Mouse (Mus musculus): ENCODE results near the gene Ppp4r3a. TPM values are rescaled to one million over a fixed set of nuclear protein-coding genes. Genes with fewer than 3 reads are reported as not detected.

The Ppp4r3a gene
- total and polyA plus RNA-seq, 3 experiments: 43.2 to 68.6 (median 68.5) TPM

DNA sequence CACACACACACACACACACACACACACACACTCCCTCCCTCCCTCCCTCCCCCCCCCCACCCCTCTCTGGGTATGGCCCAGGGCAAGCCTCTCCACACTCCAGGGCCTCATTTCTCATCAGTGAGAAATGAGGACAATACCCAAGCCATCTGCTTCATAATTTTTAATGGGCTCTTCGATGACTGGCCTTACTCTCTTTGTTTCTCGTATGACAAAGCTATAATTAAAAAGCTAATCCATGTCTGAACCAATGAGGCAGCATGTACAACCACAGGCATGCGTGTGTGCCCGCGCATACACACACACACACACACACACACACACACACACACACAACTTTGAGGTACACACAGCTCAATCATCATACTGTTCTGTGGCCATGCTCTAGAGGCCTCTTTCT lies 78.5 kb downstream of the Ppp4r3a start:
- dilution Hi-C loops (cut with MboI; ENCODE audit: extremely low pct_ligation_motif_present, extremely low pct_unique_long_range_greater_than_20kb, low sequenced_read_pairs): no loop called here
- peaks cover 75 to 99% of the 10 kb centered on the region in 2 experiments for H3K4me1 ChIP-seq (ENCODE audit: control insufficient read depth in 1 of 2, insufficient read depth in 2 of 2)
- no peak overlapping the region for H3K9ac ChIP-seq (ENCODE audit: insufficient read depth, low read depth)

DNA sequence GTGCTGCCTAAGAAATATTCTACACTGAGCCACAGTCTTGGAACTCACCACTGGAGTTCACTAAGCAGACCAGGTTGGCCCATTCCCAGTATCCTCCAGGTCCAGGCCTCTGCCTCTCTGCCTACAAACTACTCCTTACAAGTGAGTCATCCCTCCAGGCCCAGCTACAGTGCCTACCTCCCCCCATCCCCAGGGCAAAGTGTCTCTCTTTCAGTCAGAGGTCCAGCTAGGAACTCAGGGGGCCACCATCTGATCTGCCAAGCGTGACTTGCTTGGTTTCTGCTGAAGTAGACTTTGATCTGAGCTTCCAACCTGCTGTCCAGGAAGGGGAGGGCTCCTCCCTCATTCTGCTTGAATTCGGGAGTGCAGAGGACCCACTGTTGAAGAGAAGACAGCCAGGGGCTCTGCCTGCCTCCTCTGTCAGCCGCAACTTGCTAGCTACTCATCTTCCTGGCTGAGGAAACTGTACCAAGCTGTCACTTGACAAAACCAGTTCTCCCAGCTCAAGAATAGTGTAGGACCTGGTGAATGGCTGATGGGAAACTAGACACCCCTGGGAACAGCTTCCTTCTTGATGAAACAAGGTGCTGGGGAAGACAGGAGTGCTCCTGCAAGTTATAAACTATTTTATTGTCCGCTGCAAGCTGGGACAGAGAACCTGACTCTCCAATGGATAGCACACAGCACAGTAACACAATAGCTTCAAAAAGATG lies 80.5 kb downstream of the Ppp4r3a start:
- H3K4me3 ChIP-seq (replicated peaks in 1 of 3; ENCODE audit: low read depth in 2 of 3, low read length in 2 of 3, poor library complexity in 1 of 3): no peak overlapping the region
- H3K9me3 ChIP-seq (replicated peaks; ENCODE audit: low read length): no peaks in the 10 kb centered on the region
- peak overlapping the region; percentile 24 for H3K4me2 ChIP-seq (ENCODE audit: insufficient read depth, low read depth, poor library complexity, severe bottlenecking)
- in situ Hi-C loops (cut with MboI; ENCODE audit: low pct_ligation_motif_present, low pct_unique_long_range_greater_than_20kb, low sequenced_read_pairs) (no loop called here), dilution Hi-C loops (cut with MboI; ENCODE audit: extremely low pct_ligation_motif_present, extremely low pct_unique_long_range_greater_than_20kb, low sequenced_read_pairs) (no loop called here)
- no peak overlapping the region; the same call in 1 of the 2 replicates for H3K9ac ChIP-seq (ENCODE audit: insufficient read depth, low read depth)
- peaks cover 0 to 32% of the 10 kb centered on the region in 2 experiments for H3K36me3 ChIP-seq (replicated peaks in 1 of 2; ENCODE audit: control insufficient read depth in 1 of 2, insufficient read depth in 1 of 2, low read length in 1 of 2)
- peaks cover 62 to 99% of the 10 kb centered on the region in 2 experiments for H3K4me1 ChIP-seq (ENCODE audit: control insufficient read depth in 1 of 2, insufficient read depth in 2 of 2)
- H3K79me2 ChIP-seq (replicated peaks; ENCODE audit: control insufficient read depth, extremely low read depth, insufficient read depth, poor library complexity, severe bottlenecking): peaks cover 51% of the 10 kb centered on the region
- TF ChIP-seq IRF4 (IDR thresholded peaks at IDR 0.05; ENCODE audit: low read depth, low read length): peak; percentile 39; the same call in 1 of the 2 replicates
- TF ChIP-seq USF2 (conservative IDR thresholded peaks at IDR 0.05; ENCODE audit: low read depth, low read length): no peak
- TF ChIP-seq EP300 (IDR thresholded peaks at IDR 0.05; ENCODE audit: low read length): 0 out of 2 replicates have a peak, but pooled peaks have one; percentile 27
- no peak for TF ChIP-seq POLR2AphosphoS2 (IDR thresholded peaks at IDR 0.05; ENCODE audit: low read depth, low read length)
- TF ChIP-seq BHLHE40 (IDR thresholded peaks at IDR 0.05; ENCODE audit: low read depth, low read length): peak; percentile 35; the same call in 1 of the 2 replicates
- peak; percentile 46; the same call in 1 of the 2 replicates for TF ChIP-seq CHD2 (IDR thresholded peaks at IDR 0.05; ENCODE audit: low read length)
- no peak for TF ChIP-seq MEF2A (IDR thresholded peaks at IDR 0.05; ENCODE audit: borderline replicate concordance, low read depth, low read length)
- TF ChIP-seq UBTF (IDR thresholded peaks at IDR 0.05; ENCODE audit: low read depth, low read length): no peak
- DNase-seq (ENCODE audit: extremely low read depth): no peak
- no peak overlapping the region for H3K27ac ChIP-seq (ENCODE audit: insufficient read depth, low read depth)
- no peaks in the 10 kb centered on the region for H3K27me3 ChIP-seq (replicated peaks)

More for the DNA sequence above, 78.5 kb downstream of the Ppp4r3a start:
- Histone ChIP-seq H3K27me3 (replicated peaks) (no peaks in the 10 kb centered on the region), H3K4me2 (ENCODE audit: insufficient read depth, low read depth, poor library complexity, severe bottlenecking) (no peak overlapping the region), H3K27ac (ENCODE audit: insufficient read depth, low read depth) (peak overlapping the region; percentile 93), H3K36me3 (replicated peaks in 1 of 2; ENCODE audit: control insufficient read depth in 1 of 2, insufficient read depth in 1 of 2, low read length in 1 of 2) (peaks cover 0 to 20% of the 10 kb centered on the region in 2 experiments), H3K9me3 (replicated peaks; ENCODE audit: low read length) (no peaks in the 10 kb centered on the region), H3K4me3 (replicated peaks in 1 of 3; ENCODE audit: low read depth in 2 of 3, low read length in 2 of 3, poor library complexity in 1 of 3) (peak overlapping the region in 1 of 3 experiments; percentile 38), H3K79me2 (replicated peaks; ENCODE audit: control insufficient read depth, extremely low read depth, insufficient read depth, poor library complexity, severe bottlenecking) (peaks cover 60% of the 10 kb centered on the region)
- DNase-seq (ENCODE audit: extremely low read depth): no peak
- in situ Hi-C loops (cut with MboI; ENCODE audit: low pct_ligation_motif_present, low pct_unique_long_range_greater_than_20kb, low sequenced_read_pairs): no loop called here
- TF ChIP-seq PAX5 (IDR thresholded peaks at IDR 0.05; ENCODE audit: low read length) (no peak), NRF1 (IDR thresholded peaks at IDR 0.05; ENCODE audit: low read depth, low read length) (no peak), GABPA (IDR thresholded peaks at IDR 0.05; ENCODE audit: insufficient replicate concordance, low read depth, low read length) (no peak), BHLHE40 (IDR thresholded peaks at IDR 0.05; ENCODE audit: low read depth, low read length) (no peak), RAD21 (IDR thresholded peaks at IDR 0.05; ENCODE audit: low read depth, low read length) (no peak), TCF12 (IDR thresholded peaks at IDR 0.05; ENCODE audit: low read depth, low read length) (no peak), USF1 (IDR thresholded peaks at IDR 0.05; ENCODE audit: low read depth, low read length) (no peak), MXI1 (IDR thresholded peaks at IDR 0.05; ENCODE audit: low read depth, low read length) (no peak), POLR2AphosphoS2 (IDR thresholded peaks at IDR 0.05; ENCODE audit: low read depth, low read length) (no peak), RCOR1 (conservative IDR thresholded peaks at IDR 0.05; ENCODE audit: low read depth, low read length) (no peak), USF2 (conservative IDR thresholded peaks at IDR 0.05; ENCODE audit: low read depth, low read length) (no peak), ZC3H11A (IDR thresholded peaks at IDR 0.05; ENCODE audit: low read depth, low read length) (no peak), MEF2A (IDR thresholded peaks at IDR 0.05; ENCODE audit: borderline replicate concordance, low read depth, low read length) (no peak), MYC (IDR thresholded peaks at IDR 0.05; ENCODE audit: low read depth, low read length) (no peak), HCFC1 (IDR thresholded peaks at IDR 0.05; ENCODE audit: low read depth, low read length) (no peak), IRF4 (IDR thresholded peaks at IDR 0.05; ENCODE audit: low read depth, low read length) (no peak), ZNF384 (IDR thresholded peaks at IDR 0.05; ENCODE audit: low read depth, low read length) (no peak), MAFK (IDR thresholded peaks at IDR 0.05; ENCODE audit: insufficient replicate concordance, low read length) (no peak)
